Mouse (Mus musculus) small intestine, adult 2 months (tissue): Measurements from ENCODE around the gene Zmiz1. TPM values are rescaled to one million over a fixed set of nuclear protein-coding genes. Genes with fewer than 3 reads are reported as not detected.

Experiments
- H3K27ac ChIP-seq: fragments of 200-500 bp; 2 replicates; pipeline ENCODE4 v1.5.1; 2012; ENCODE audit warnings: low read depth, low read length, control low read depth, inconsistent platforms; ENCODE audit not compliant: insufficient read depth
- H3K27me3 ChIP-seq: fragments of 200-500 bp; 2 replicates; pipeline ENCODE4 v1.6.1; 2012; ENCODE audit warnings: mild to moderate bottlenecking, moderate library complexity, low read length, inconsistent platforms; ENCODE audit not compliant: control insufficient read depth, insufficient read depth
- H3K36me3 ChIP-seq: fragments of 200-500 bp; 2 replicates; pipeline ENCODE4 v1.6.1; 2012; ENCODE audit warnings: mild to moderate bottlenecking, low read length, control low read depth, inconsistent platforms; ENCODE audit not compliant: control insufficient read depth, insufficient read depth
- H3K4me1 ChIP-seq: fragments of 200-500 bp; 2 replicates; pipeline ENCODE4 v1.6.1; 2012; ENCODE audit warnings: low read length, inconsistent platforms, mixed read lengths; ENCODE audit not compliant: control insufficient read depth, insufficient read depth, insufficient read length
- H3K4me3 ChIP-seq: fragments of 200-500 bp; 2 replicates; pipeline ENCODE4 v1.5.1; 2012; ENCODE audit warnings: low read depth, mild to moderate bottlenecking, control low read depth, inconsistent platforms, low read length, moderate library complexity
- CTCF ChIP-seq: fragments of 200-500 bp; IDR thresholded peaks from 2 replicates; pipeline ENCODE4 v1.5.1; 2012; ENCODE audit warnings: low read depth, mild to moderate bottlenecking, control low read depth, inconsistent platforms, low read length, moderate library complexity, mixed read lengths; ENCODE audit not compliant: insufficient replicate concordance, insufficient read length; ENCODE audit errors: extremely low read depth
- POLR2A ChIP-seq: fragments of 200-500 bp; IDR thresholded peaks from 2 replicates; pipeline ENCODE4 v1.6.1; 2012; ENCODE audit warnings: low read depth, mild to moderate bottlenecking, control low read depth, inconsistent platforms, low read length, moderate library complexity
- WGBS: fragments of 180-500 bp; shearing (Covaris S2); methylation state at CpG from one replicate; pipeline ENCODE4 v1.1.7; 2018; 5-methylcytosine and 5-hydroxymethylcytosine counted together
- polyA plus RNA-seq: library from polyadenylated mRNA; depleted of rRNA; stranded (reverse); fragments of >200 nt; gene quantifications from 2 replicates; pipeline ENCODE4 v1.2.3, GENCODE M21; 2012

Gene Zmiz1
- polyA plus RNA-seq, 1 experiment: 91.5 TPM

DNA sequence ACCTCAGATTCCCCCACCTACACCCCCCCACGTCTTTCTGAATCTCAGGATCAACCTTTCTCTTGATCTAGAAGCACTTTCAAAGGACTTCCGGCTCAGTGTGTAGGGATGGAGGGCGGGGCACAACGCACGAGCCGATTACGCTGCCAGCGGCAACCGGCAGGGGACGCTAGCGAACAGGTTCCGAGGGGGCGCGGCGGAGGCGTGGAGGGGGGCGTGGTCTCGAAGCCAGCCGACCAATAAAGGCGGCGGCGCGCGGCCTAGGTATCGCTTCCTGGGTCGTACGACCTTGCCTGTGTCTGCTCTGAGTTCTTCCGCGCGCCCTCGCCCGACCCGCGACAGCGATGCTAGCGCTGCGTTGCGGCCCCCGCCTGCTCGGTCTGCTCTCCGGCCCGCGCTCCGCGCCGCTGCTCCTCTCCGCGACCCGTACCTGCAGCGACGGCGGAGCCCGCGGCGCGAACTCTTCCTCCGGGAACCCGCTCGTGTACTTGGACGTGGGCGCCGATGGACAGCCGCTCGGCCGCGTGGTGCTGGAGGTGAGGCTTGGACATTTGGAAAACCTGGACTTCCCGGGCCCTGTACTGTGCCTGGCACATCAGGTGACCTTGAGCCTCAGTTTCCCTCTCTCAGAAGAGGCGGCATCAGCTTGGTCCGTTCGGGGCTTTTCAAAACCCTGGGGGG is 235.0 kb downstream of the Zmiz1 start, which contains the start of gene Ppif:
TSS of gene Ppif (plus strand) at position 267 of the 681 bp plus-strand sequence.
- under 1% methylated on average over 70 of the region's 70 CpGs for WGBS
- TF ChIP-seq CTCF: peak; percentile 96
- peak; percentile 79 for TF ChIP-seq POLR2A
- H3K27me3 ChIP-seq: no peaks in the 10 kb centered on the region
- peak within 1 kb of the TSS; percentile 93 for H3K4me3 ChIP-seq
- peaks cover 14% of the 10 kb centered on the region; the same call in 1 of the 2 replicates for H3K36me3 ChIP-seq
- peaks cover 16% of the 10 kb centered on the region for H3K4me1 ChIP-seq
- H3K27ac ChIP-seq: peak within 1 kb of the TSS; percentile 88

GRCm38 (mm10) chr14:25694569-25694897 is 235.5 kb downstream of the Zmiz1 start:
- WGBS: under 1% methylated on average over 10 of the region's 10 CpGs
- Histone ChIP-seq H3K27ac (0 out of 2 replicates have a peak overlapping the region, but pooled peaks have one; percentile 19), H3K4me3 (peak overlapping the region; percentile 93), H3K4me1 (peaks cover 16% of the 10 kb centered on the region), H3K27me3 (no peaks in the 10 kb centered on the region), H3K36me3 (peaks cover 17% of the 10 kb centered on the region; the same call in 1 of the 2 replicates)
- TF ChIP-seq CTCF: no peak
- no peak for TF ChIP-seq POLR2A

GRCm38 (mm10) chr14:25695059-25695458 is 236.1 kb downstream of the Zmiz1 start:
- no peaks in the 10 kb centered on the region for H3K27me3 ChIP-seq
- no peak overlapping the region for H3K27ac ChIP-seq
- H3K4me3 ChIP-seq: peak overlapping the region; percentile 39
- peaks cover 22% of the 10 kb centered on the region; the same call in 1 of the 2 replicates for H3K36me3 ChIP-seq
- TF ChIP-seq POLR2A: no peak
- no peak for TF ChIP-seq CTCF
- WGBS: 17% methylated on average over 6 of the region's 6 CpGs
- peaks cover 16% of the 10 kb centered on the region for H3K4me1 ChIP-seq

DNA sequence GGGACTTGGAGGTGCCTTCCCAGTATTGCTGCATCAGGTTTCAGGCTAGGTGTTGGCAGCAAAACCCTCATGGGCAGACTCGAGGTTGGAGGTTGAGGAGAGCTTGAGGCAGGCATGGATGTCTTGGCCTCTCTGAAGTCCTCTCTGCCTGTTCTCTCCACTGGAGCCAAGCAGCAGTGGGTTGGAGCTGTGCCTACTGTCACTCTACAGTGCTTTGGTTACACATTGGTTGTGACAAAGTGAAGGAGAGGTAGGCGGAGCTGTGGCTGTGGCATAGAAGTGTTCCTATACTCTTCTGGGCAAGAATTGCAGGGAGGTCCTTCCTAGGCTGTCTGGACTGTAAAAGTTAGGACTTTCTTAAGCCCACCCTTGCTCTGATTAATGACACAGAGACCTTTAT is 237.4 kb downstream of the Zmiz1 start:
- 77% methylated on average over 2 of the region's 2 CpGs for WGBS
- Histone ChIP-seq H3K36me3 (peaks cover 23% of the 10 kb centered on the region; the same call in 1 of the 2 replicates), H3K27me3 (no peaks in the 10 kb centered on the region), H3K4me3 (no peak overlapping the region), H3K4me1 (peaks cover 16% of the 10 kb centered on the region), H3K27ac (no peak overlapping the region)
- TF ChIP-seq CTCF: no peak
- no peak for TF ChIP-seq POLR2A

DNA sequence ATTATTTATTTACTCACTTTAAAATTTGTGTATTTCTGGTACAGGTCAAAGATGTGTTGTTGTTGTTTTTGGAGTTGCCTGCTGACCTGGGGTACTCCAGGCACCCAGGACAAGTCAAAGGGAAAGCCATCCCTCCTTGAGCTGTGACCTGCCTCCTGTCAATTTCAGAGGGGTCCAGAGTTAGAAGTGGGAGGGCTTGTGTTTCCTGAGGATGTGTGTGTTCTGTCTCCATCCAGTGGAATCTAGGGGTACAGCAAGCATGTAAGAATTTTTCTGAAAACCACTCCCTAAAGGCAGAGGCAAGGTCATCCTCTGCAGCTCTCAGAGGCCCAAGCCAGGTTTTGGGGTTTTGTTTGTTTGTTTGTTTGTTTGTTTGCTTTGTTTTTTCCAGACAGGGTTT is 243.0 kb downstream of the Zmiz1 start:
- Histone ChIP-seq H3K27me3 (no peaks in the 10 kb centered on the region), H3K4me1 (no peaks in the 10 kb centered on the region), H3K27ac (no peak overlapping the region), H3K36me3 (peaks cover 20% of the 10 kb centered on the region; the same call in 1 of the 2 replicates), H3K4me3 (no peak overlapping the region)
- TF ChIP-seq CTCF: peak; percentile 46; the same call in 1 of the 2 replicates
- TF ChIP-seq POLR2A: no peak

DNA sequence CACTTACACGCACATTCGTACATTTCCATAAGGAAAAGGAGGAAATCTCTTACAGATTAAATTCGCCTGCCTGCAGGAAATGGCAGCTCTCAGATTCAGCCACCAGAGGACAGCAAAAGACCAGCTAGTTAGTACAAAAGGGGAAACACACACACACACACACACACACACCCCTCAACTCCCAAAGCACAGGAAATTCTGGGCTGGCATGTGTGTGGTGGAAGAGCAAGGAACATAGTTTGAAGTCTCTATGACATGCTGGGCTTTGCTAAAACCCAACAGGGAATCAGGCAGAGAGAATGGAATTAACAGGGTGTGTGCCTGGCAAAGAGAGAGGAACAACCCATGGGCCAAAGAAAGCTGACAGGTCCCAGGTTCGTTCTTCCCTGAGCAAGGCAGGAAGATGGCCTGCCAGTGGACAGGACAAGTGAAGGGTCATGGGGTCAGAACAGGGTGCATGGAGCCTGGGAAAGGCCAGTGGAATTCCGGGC is 248.8 kb downstream of the Zmiz1 start:
- 43% methylated on average over 5 of the region's 5 CpGs for WGBS
- peaks cover 3% of the 10 kb centered on the region; the same call in 1 of the 2 replicates for H3K4me1 ChIP-seq
- no peak overlapping the region; the same call in 1 of the 2 replicates for H3K27ac ChIP-seq
- no peak overlapping the region for H3K4me3 ChIP-seq
- TF ChIP-seq CTCF (peak; percentile 61; the same call in 1 of the 2 replicates), POLR2A (no peak)
- H3K27me3 ChIP-seq: no peaks in the 10 kb centered on the region
- no peaks in the 10 kb centered on the region for H3K36me3 ChIP-seq

DNA sequence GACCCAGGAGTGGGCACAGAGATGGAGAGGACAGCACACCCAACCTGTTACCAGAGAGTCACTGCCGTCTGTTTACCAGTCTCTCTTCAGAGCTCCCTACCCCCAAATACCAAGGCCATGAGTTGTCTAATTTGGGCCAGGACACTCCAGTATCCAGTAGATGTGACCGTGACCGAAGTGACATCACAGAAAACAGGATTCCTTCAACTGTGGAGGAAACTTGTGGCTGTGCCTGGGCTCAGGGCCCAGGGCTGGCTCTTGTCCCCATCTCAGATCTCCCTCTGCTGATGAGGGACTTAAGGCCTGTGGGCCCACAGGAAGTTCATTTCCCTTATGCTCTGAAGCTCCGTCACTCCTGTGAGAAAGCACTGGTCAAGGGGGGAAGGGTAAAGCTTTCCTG is 249.5 kb downstream of the Zmiz1 start:
- no peaks in the 10 kb centered on the region for H3K27me3 ChIP-seq
- peak overlapping the region; percentile 39 for H3K27ac ChIP-seq
- no peaks in the 10 kb centered on the region for H3K36me3 ChIP-seq
- H3K4me3 ChIP-seq: no peak overlapping the region
- H3K4me1 ChIP-seq: peaks cover 3% of the 10 kb centered on the region; the same call in 1 of the 2 replicates
- TF ChIP-seq POLR2A: no peak
- TF ChIP-seq CTCF: no peak
- WGBS: 72% methylated on average over 4 of the region's 4 CpGs

DNA sequence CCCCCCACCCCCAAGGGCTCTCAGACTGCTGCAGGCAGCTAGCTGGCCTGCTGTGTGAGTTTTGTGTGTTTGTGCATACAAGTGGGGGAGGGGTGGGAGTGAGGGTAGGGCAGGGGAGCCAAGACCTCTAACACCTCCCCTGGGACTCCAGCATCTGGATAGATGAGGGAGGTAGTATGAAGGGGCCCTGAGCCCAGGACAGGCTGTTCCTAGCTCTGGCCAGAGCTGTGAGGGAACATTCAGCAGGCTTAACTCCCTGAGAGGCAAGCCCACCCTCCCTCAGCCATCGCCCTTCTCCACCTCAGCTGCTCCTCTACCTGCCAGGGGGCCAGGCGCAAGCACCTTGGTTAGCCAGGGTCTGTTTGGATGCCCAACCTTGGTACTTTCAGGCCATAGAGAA is 249.9 kb downstream of the Zmiz1 start:
- no peak overlapping the region for H3K4me3 ChIP-seq
- 94% methylated on average over 2 of the region's 2 CpGs for WGBS
- H3K27ac ChIP-seq: peak overlapping the region; percentile 7
- H3K4me1 ChIP-seq: peaks cover 3% of the 10 kb centered on the region; the same call in 1 of the 2 replicates
- TF ChIP-seq CTCF (no peak), POLR2A (no peak)
- H3K36me3 ChIP-seq: no peaks in the 10 kb centered on the region
- no peaks in the 10 kb centered on the region for H3K27me3 ChIP-seq
